11 mouse cellular contexts compared by ENCODE assay signal in genomic region chr3:51727487-51727886, GRCm38 (mm10).
DNase-seq lines count a peak whose midpoint lies in the region; ATAC-seq lines count a peak whose summit lies in the region.
"Had no signal": no experiment of that assay in that cellular context is flagged by ENCODE, and none has a peak within 500 bp of the region (broad histone marks: within the 10 kb centered on the region; RNA-seq: fewer than 3 reads in every experiment).

No protein-coding gene starts in this region.

- peaks cover 14% of the 10 kb centered on the region for H3K4me1 ChIP-seq in intestine, embryonic 16.5 days (ENCODE audit: control insufficient read depth, insufficient read depth, low read length)
- H3K4me1 ChIP-seq in intestine, embryonic 15.5 days (replicated peaks), result peaks cover 24% of the 10 kb centered on the region
- H3K4me1 ChIP-seq in midbrain, embryonic 12.5 days, result peaks cover 30% of the 10 kb centered on the region
- peaks cover 25% of the 10 kb centered on the region for H3K4me1 ChIP-seq in midbrain, embryonic 14.5 days (ENCODE audit: control insufficient read depth, insufficient read depth, low read length)
- peaks cover 38% of the 10 kb centered on the region for H3K4me1 ChIP-seq in neural tube, embryonic 15.5 days

- H3K9me3 ChIP-seq in intestine, embryonic 16.5 days (ENCODE audit: control insufficient read depth, low read length), result no peaks in the 10 kb centered on the region
- H3K9me3 ChIP-seq in intestine, embryonic 15.5 days, result no peaks in the 10 kb centered on the region
- H3K9me3 ChIP-seq in midbrain, embryonic 12.5 days, result no peaks in the 10 kb centered on the region
- H3K9me3 ChIP-seq in midbrain, embryonic 14.5 days (ENCODE audit: control insufficient read depth, low read length), result no peaks in the 10 kb centered on the region
- H3K9me3 ChIP-seq in neural tube, embryonic 15.5 days (replicated peaks), result no peaks in the 10 kb centered on the region

- no peaks in the 10 kb centered on the region for H3K27me3 ChIP-seq in intestine, embryonic 16.5 days (replicated peaks; ENCODE audit: control insufficient read depth, insufficient read depth, low read length)
- H3K27me3 ChIP-seq in intestine, embryonic 15.5 days (replicated peaks), result no peaks in the 10 kb centered on the region
- H3K27me3 ChIP-seq in midbrain, embryonic 12.5 days, result no peaks in the 10 kb centered on the region
- H3K27me3 ChIP-seq in midbrain, embryonic 14.5 days (ENCODE audit: control insufficient read depth, insufficient read depth, low read length), result no peaks in the 10 kb centered on the region
- H3K27me3 ChIP-seq in neural tube, embryonic 15.5 days (replicated peaks), result no peaks in the 10 kb centered on the region
- H3K27me3 ChIP-seq: Patski had no signal

- H3K27ac ChIP-seq in intestine, embryonic 16.5 days (ENCODE audit: low read length), result peak overlapping the region; percentile 7; the same call in 1 of the 2 replicates
- no peak overlapping the region for H3K27ac ChIP-seq in intestine, embryonic 15.5 days
- H3K27ac ChIP-seq in midbrain, embryonic 12.5 days (replicated peaks), result 0 out of 2 replicates have a peak overlapping the region, but pooled peaks have one; percentile 49
- H3K27ac ChIP-seq in midbrain, embryonic 14.5 days (replicated peaks; ENCODE audit: low read depth, low read length), result no peak overlapping the region
- peak overlapping the region; percentile 45; the same call in 1 of the 2 replicates for H3K27ac ChIP-seq in neural tube, embryonic 15.5 days (replicated peaks)

- 48% methylated on average over 3 of the region's 3 CpGs for whole genome bisulfite sequencing in intestine, embryonic 16.5 days
- WGBS in intestine, embryonic 15.5 days, result 57% methylated on average over 3 of the region's 3 CpGs
- 81% methylated on average over 3 of the region's 3 CpGs for WGBS in midbrain, embryonic 12.5 days
- WGBS in midbrain, embryonic 14.5 days, result 82% methylated on average over 3 of the region's 3 CpGs
- WGBS in neural tube, embryonic 15.5 days, result 61% methylated on average over 3 of the region's 3 CpGs

- DNase-seq in frontal cortex, adult 2 months (ENCODE audit: extremely low spot score in 1 of 2, low spot score in 1 of 2), result no peak
- DNase-seq in midbrain, embryonic 14.5 days, result no peak
- no peak for DNase-seq in ovary, adult 18-20 months (ENCODE audit: low spot score)
- DNase-seq: adrenal gland, postnatal 36 days; lung, adult 18-20 months had no signal

- no peaks in the 10 kb centered on the region for H3K36me3 ChIP-seq in intestine, embryonic 16.5 days (ENCODE audit: control insufficient read depth, insufficient read depth, low read length)
- no peaks in the 10 kb centered on the region for H3K36me3 ChIP-seq in intestine, embryonic 15.5 days
- no peaks in the 10 kb centered on the region for H3K36me3 ChIP-seq in midbrain, embryonic 12.5 days
- H3K36me3 ChIP-seq in midbrain, embryonic 14.5 days (ENCODE audit: control insufficient read depth, insufficient read depth, low read length), result no peaks in the 10 kb centered on the region
- H3K36me3 ChIP-seq in neural tube, embryonic 15.5 days, result no peaks in the 10 kb centered on the region

- no peak overlapping the region for H3K4me2 ChIP-seq in intestine, embryonic 16.5 days (ENCODE audit: low read depth, low read length)
- H3K4me2 ChIP-seq in intestine, embryonic 15.5 days (replicated peaks), result no peak overlapping the region
- no peak overlapping the region for H3K4me2 ChIP-seq in midbrain, embryonic 12.5 days (replicated peaks)
- H3K4me2 ChIP-seq in midbrain, embryonic 14.5 days (ENCODE audit: low read length), result no peak overlapping the region
- no peak overlapping the region for H3K4me2 ChIP-seq in neural tube, embryonic 15.5 days

- peak; percentile 56 for ATAC-seq in frontal cortex, adult (ENCODE audit: low TSS enrichment)
- no peak for ATAC-seq in intestine, embryonic 16.5 days
- ATAC-seq in intestine, embryonic 15.5 days, result no peak
- ATAC-seq in midbrain, embryonic 12.5 days (ENCODE audit: low FRiP score, low read depth), result no peak
- no peak for ATAC-seq in midbrain, embryonic 14.5 days (ENCODE audit: low FRiP score, low TSS enrichment)
- ATAC-seq in neural tube, embryonic 15.5 days (ENCODE audit: low FRiP score), result no peak
- ATAC-seq: Patski had no signal

- no peak overlapping the region for H3K9ac ChIP-seq in intestine, embryonic 16.5 days (ENCODE audit: low read depth, low read length)
- H3K9ac ChIP-seq in intestine, embryonic 15.5 days, result no peak overlapping the region
- no peak overlapping the region for H3K9ac ChIP-seq in midbrain, embryonic 12.5 days (replicated peaks)
- H3K9ac ChIP-seq in midbrain, embryonic 14.5 days (replicated peaks; ENCODE audit: low read length), result no peak overlapping the region
- H3K9ac ChIP-seq in neural tube, embryonic 15.5 days (replicated peaks), result no peak overlapping the region

- no peak overlapping the region for H3K4me3 ChIP-seq in intestine, embryonic 16.5 days (ENCODE audit: low read length)
- H3K4me3 ChIP-seq in intestine, embryonic 15.5 days (replicated peaks), result no peak overlapping the region
- H3K4me3 ChIP-seq in midbrain, embryonic 12.5 days, result no peak overlapping the region
- H3K4me3 ChIP-seq in midbrain, embryonic 14.5 days (replicated peaks; ENCODE audit: low read depth, low read length), result no peak overlapping the region
- H3K4me3 ChIP-seq in neural tube, embryonic 15.5 days (replicated peaks), result no peak overlapping the region

Comparison
In these comparisons a context has a peak if more than half of its experiments do, and no peak if none do; other contexts are left out.
1. H3K27ac ChIP-seq: peak in intestine, embryonic 16.5 days (single experiment), midbrain, embryonic 12.5 days (single experiment) and neural tube, embryonic 15.5 days (single experiment); none in intestine, embryonic 15.5 days (single experiment) and midbrain, embryonic 14.5 days (single experiment).